Mouse (Mus musculus): ENCODE data around the gene Serpina5. TPM values are rescaled to one million over a fixed set of nuclear protein-coding genes. Genes with fewer than 3 reads are reported as not detected.

Serpina5 gene
- total RNA-seq, 2 experiments from 2014 or later = not detected

GRCm38 (mm10) chr12:104125021-104125560 lies 24.2 kb downstream of the Serpina5 start:
- no peak for ATAC-seq (ENCODE audit: poor library complexity, severe bottlenecking)

GRCm38 (mm10) chr12:104127696-104128095 lies 26.8 kb downstream of the Serpina5 start, which contains the start of gene Serpina3b:
TSS of gene Serpina3b (plus strand) at chr12:104127996.
- no peak for ATAC-seq (ENCODE audit: poor library complexity, severe bottlenecking)

GRCm38 (mm10) chr12:104131041-104131440 lies 30.1 kb downstream of the Serpina5 start:
- peak; percentile 87 for ATAC-seq (ENCODE audit: poor library complexity, severe bottlenecking)

- ATAC-seq (ENCODE audit: poor library complexity, severe bottlenecking) = no peak
These were observed 37.3 kb downstream of the Serpina5 start for GRCm38 (mm10) chr12:104138216-104138615.

- no peak for ATAC-seq (ENCODE audit: poor library complexity, severe bottlenecking)
These were observed 39.7 kb downstream of the Serpina5 start for GRCm38 (mm10) chr12:104140543-104141103.

- no peak for ATAC-seq (ENCODE audit: poor library complexity, severe bottlenecking)
These were observed 40.6 kb downstream of the Serpina5 start for GRCm38 (mm10) chr12:104141506-104141905.

- no peak for ATAC-seq (ENCODE audit: poor library complexity, severe bottlenecking)
These were observed 41.5 kb downstream of the Serpina5 start for GRCm38 (mm10) chr12:104142427-104142826.

- no peak for ATAC-seq (ENCODE audit: poor library complexity, severe bottlenecking)
These were observed 42.4 kb downstream of the Serpina5 start for GRCm38 (mm10) chr12:104143286-104143685.

GRCm38 (mm10) chr12:104145571-104145970 lies 44.7 kb downstream of the Serpina5 start:
- ATAC-seq (ENCODE audit: poor library complexity, severe bottlenecking) = no peak

- no peak for ATAC-seq (ENCODE audit: poor library complexity, severe bottlenecking)
These were observed 51.1 kb downstream of the Serpina5 start for GRCm38 (mm10) chr12:104151989-104152388.

GRCm38 (mm10) chr12:104153041-104153645 lies 52.2 kb downstream of the Serpina5 start:
- ATAC-seq (ENCODE audit: poor library complexity, severe bottlenecking) = no peak

GRCm38 (mm10) chr12:104153656-104154055 lies 52.7 kb downstream of the Serpina5 start, which contains the start of gene Serpina3c:
TSS of gene Serpina3c (minus strand) at chr12:104153870.
- ATAC-seq (ENCODE audit: poor library complexity, severe bottlenecking) = no peak

Other genes starting within 250 kb of the Serpina5 start
- gene Serpina1a, start 237.6 kb upstream of the Serpina5 start, total RNA-seq (2015) = not detected in 2 replicates
- gene Serpina1a, start 237.6 kb upstream of the Serpina5 start, total RNA-seq (2017) = not detected in 2 replicates
- not detected in 2 replicates for gene Serpina1c, start 196.2 kb upstream of the Serpina5 start, total RNA-seq (2015)
- gene Serpina1c, start 196.2 kb upstream of the Serpina5 start, total RNA-seq (2017) = not detected in 2 replicates
- not detected in 2 replicates for gene Serpina1e, start 142.1 kb upstream of the Serpina5 start, total RNA-seq (2015)
- not detected in 2 replicates for gene Serpina1e, start 142.1 kb upstream of the Serpina5 start, total RNA-seq (2017)
- 0.22 and 0.34 TPM in 2 replicates for gene Serpina11, start 111.2 kb upstream of the Serpina5 start, total RNA-seq (2015)
- 0.77 and 1.3 TPM in 2 replicates for gene Serpina11, start 111.2 kb upstream of the Serpina5 start, total RNA-seq (2017)
- gene Serpina9, start 87.4 kb upstream of the Serpina5 start, total RNA-seq (2015) = not detected in 2 replicates
- gene Serpina9, start 87.4 kb upstream of the Serpina5 start, total RNA-seq (2017) = not detected in 2 replicates
- 0.05 and 0.07 TPM in 2 replicates for gene Serpina12, start 56.7 kb upstream of the Serpina5 start, total RNA-seq (2015)
- not detected in 2 replicates for gene Serpina12, start 56.7 kb upstream of the Serpina5 start, total RNA-seq (2017)
- not detected in 2 replicates for gene Serpina3a, start 11.6 kb downstream of the Serpina5 start, total RNA-seq (2015)
- gene Serpina3a, start 11.6 kb downstream of the Serpina5 start, total RNA-seq (2017) = not detected in 2 replicates
- gene Serpina3b, start 26.9 kb downstream of the Serpina5 start, total RNA-seq (2015) = not detected in 2 replicates
- not detected in 2 replicates for gene Serpina3b, start 26.9 kb downstream of the Serpina5 start, total RNA-seq (2017)
- gene Serpina3c, start 52.8 kb downstream of the Serpina5 start, total RNA-seq (2015) = 0.40 TPM in 1 of 2 replicates, not detected in the other
- gene Serpina3c, start 52.8 kb downstream of the Serpina5 start, total RNA-seq (2017) = 0.45 TPM in 1 of 2 replicates, not detected in the other
- 1.2 and 1.5 TPM in 2 replicates for gene Serpina3f, start 113.4 kb downstream of the Serpina5 start, total RNA-seq (2015)
- 0.59 and 0.81 TPM in 2 replicates for gene Serpina3f, start 113.4 kb downstream of the Serpina5 start, total RNA-seq (2017)
- gene Serpina3g, start 135.1 kb downstream of the Serpina5 start, total RNA-seq (2015) = 4.2 and 4.7 TPM in 2 replicates
- 4.9 and 9.7 TPM in 2 replicates for gene Serpina3g, start 135.1 kb downstream of the Serpina5 start, total RNA-seq (2017)
- gene Serpina3i, start 162.0 kb downstream of the Serpina5 start, total RNA-seq (2015) = not detected in 2 replicates
- not detected in 2 replicates for gene Serpina3i, start 162.0 kb downstream of the Serpina5 start, total RNA-seq (2017)
- not detected in 2 replicates for gene Serpina3j, start 213.4 kb downstream of the Serpina5 start, total RNA-seq (2015)
- gene Serpina3j, start 213.4 kb downstream of the Serpina5 start, total RNA-seq (2017) = not detected in 2 replicates
- not detected in 2 replicates for gene Serpina3k, start 237.4 kb downstream of the Serpina5 start, total RNA-seq (2015)
- not detected in 2 replicates for gene Serpina3k, start 237.4 kb downstream of the Serpina5 start, total RNA-seq (2017)
- not detected in 2 replicates for gene Serpina3m, start 237.4 kb downstream of the Serpina5 start, total RNA-seq (2015)
- gene Serpina3m, start 237.4 kb downstream of the Serpina5 start, total RNA-seq (2017) = not detected in 2 replicates